Mouse (Mus musculus): ENCODE results near the gene Ephx3.

DNA sequence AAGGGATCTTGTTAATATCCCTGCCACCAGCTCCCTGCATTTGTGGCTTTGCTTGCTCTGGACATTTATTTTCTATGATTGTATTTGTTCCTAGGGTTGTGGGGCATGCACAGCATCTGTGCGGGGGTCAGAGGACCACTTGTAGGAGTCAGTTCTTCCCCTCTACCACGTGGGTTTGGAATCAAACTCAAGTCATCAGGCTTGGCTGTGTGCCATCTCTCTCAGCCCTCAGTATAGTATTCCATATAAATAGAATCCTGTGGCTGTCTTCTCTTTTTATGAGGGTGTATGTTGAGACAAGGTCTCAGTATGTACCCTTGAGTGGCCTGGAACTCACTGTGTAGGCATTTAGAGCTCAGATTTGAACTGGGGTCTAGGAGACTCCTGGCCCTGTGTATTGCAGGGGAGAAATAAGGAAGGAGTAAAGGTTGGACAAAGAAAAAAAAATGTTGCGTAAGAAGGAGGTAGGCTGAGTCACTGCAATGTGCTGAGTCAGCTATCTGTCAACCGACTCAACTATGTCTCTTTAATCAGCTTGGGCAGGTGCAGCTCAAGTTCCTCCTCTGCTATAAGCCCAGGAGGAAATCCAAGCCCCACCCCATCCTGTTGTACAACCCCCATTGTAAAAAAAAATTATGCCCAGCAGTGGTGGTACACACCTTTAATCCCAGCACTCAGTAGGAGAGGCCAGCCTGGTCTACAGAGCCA, 19.7 kb downstream of the Ephx3 start:
- TF ChIP-seq CTCF (IDR thresholded peaks at IDR 0.05): no peak
- no peak for TF ChIP-seq POLR2A (IDR thresholded peaks at IDR 0.05; ENCODE audit: insufficient read depth, low read depth, low read length)
- TF ChIP-seq EP300 (IDR thresholded peaks at IDR 0.05; ENCODE audit: insufficient read depth, low read depth, low read length): no peak

All from heart, adult 2 months (tissue).